Mouse (Mus musculus) retina, postnatal 1 day (tissue): Measurements from ENCODE around the gene Gm10337.

Experiments
- DNase-seq: peaks from one replicate; pipeline ENCODE4 v3.0.0-alpha.2; 2012

The Gm10337 gene

GRCm38 (mm10) chr15:102503447-102503846, at the start of gene Gm10337:
Gm10337 (plus strand) TSS chr15:102503722.
- no peak for DNase-seq

- DNase-seq: peak; percentile 60
These were observed 47.5 kb upstream of the Gm10337 start for GRCm38 (mm10) chr15:102455993-102456392.

- no peak for DNase-seq
These were observed 45.3 kb upstream of the Gm10337 start for GRCm38 (mm10) chr15:102458050-102458736.

GRCm38 (mm10) chr15:102458904-102459317, 44.6 kb upstream of the Gm10337 start, which contains the start of gene Prr13:
Prr13 (plus strand) TSS chr15:102459028.
- DNase-seq: peak; percentile 99

- DNase-seq: no peak
These were observed 44.1 kb upstream of the Gm10337 start for GRCm38 (mm10) chr15:102459381-102459780.

- DNase-seq: no peak
These were observed 43.7 kb upstream of the Gm10337 start for GRCm38 (mm10) chr15:102459847-102460246.

- DNase-seq: no peak
These were observed 43.1 kb upstream of the Gm10337 start for GRCm38 (mm10) chr15:102460409-102460808.

- DNase-seq: no peak
These were observed 42.6 kb upstream of the Gm10337 start for GRCm38 (mm10) chr15:102460971-102461370.

- no peak for DNase-seq
These were observed 42.0 kb upstream of the Gm10337 start for GRCm38 (mm10) chr15:102461430-102462075.

GRCm38 (mm10) chr15:102463666-102464065, 39.9 kb upstream of the Gm10337 start:
- DNase-seq: peak; percentile 62

- no peak for DNase-seq
These were observed 34.7 kb upstream of the Gm10337 start for GRCm38 (mm10) chr15:102468675-102469370.

GRCm38 (mm10) chr15:102470183-102470604, 33.3 kb upstream of the Gm10337 start, which contains the start of gene Pcbp2:
Pcbp2 (plus strand) TSS chr15:102470539.
- peak; percentile 99 for DNase-seq

- peak; percentile 94 for DNase-seq
These were observed 32.8 kb upstream of the Gm10337 start for GRCm38 (mm10) chr15:102470605-102471294.

GRCm38 (mm10) chr15:102471295-102471645, 32.3 kb upstream of the Gm10337 start:
- DNase-seq: no peak

- no peak for DNase-seq
These were observed 31.8 kb upstream of the Gm10337 start for GRCm38 (mm10) chr15:102471727-102472126.

- peak; percentile 81 for DNase-seq
These were observed 30.3 kb upstream of the Gm10337 start for GRCm38 (mm10) chr15:102473246-102473645.

GRCm38 (mm10) chr15:102474520-102474919, 29.0 kb upstream of the Gm10337 start:
- DNase-seq: no peak

- peak; percentile 40 for DNase-seq
These were observed 20.4 kb upstream of the Gm10337 start for GRCm38 (mm10) chr15:102483136-102483535.

GRCm38 (mm10) chr15:102485853-102486252, 17.7 kb upstream of the Gm10337 start:
- no peak for DNase-seq

- no peak for DNase-seq
These were observed 15.9 kb upstream of the Gm10337 start for GRCm38 (mm10) chr15:102487664-102488063.

- no peak for DNase-seq
These were observed 5.2 kb upstream of the Gm10337 start for GRCm38 (mm10) chr15:102498322-102498721.

GRCm38 (mm10) chr15:102499370-102499769, 4.2 kb upstream of the Gm10337 start:
- DNase-seq: no peak

- DNase-seq: no peak
These were observed 3.7 kb upstream of the Gm10337 start for GRCm38 (mm10) chr15:102499851-102500250.
